Mouse (Mus musculus) heart, embryonic 16.5 days (tissue): ENCODE results near the gene Olfr13. TPM values are rescaled to one million over a fixed set of nuclear protein-coding genes. Genes with fewer than 3 reads are reported as not detected.
"Not testable (repeated sequence)": the region's sequence is repeated elsewhere in the genome, so short reads cannot be mapped to it uniquely, and the experiment has no call there.

Experiments used
- ATAC-seq: fragments of 200-750 bp; cut with Nextera tagmentation; replicated peaks from 2 replicates; pipeline ENCODE4 v1.8.0; 2017; ENCODE audit warnings: moderate number of reproducible peaks; ENCODE audit not compliant: insufficient read depth, low FRiP score; ENCODE audit errors: extremely low read depth
- H3K27ac ChIP-seq: fragments of 300-500 bp; sonication (generic); 2 replicates; pipeline ENCODE4 v1.5.1; 2014; ENCODE audit warnings: mild to moderate bottlenecking, low read length, control low read depth, moderate library complexity
- H3K27me3 ChIP-seq: fragments of 300-500 bp; sonication (generic); 2 replicates; pipeline ENCODE4 v1.6.1; 2014; ENCODE audit warnings: low read length, mixed read lengths; ENCODE audit not compliant: control insufficient read depth, insufficient read depth
- H3K36me3 ChIP-seq: fragments of 300-500 bp; sonication (generic); 2 replicates; pipeline ENCODE4 v1.6.1; 2014; ENCODE audit not compliant: control insufficient read depth, insufficient read depth
- H3K4me1 ChIP-seq: fragments of 300-500 bp; sonication (generic); 2 replicates; pipeline ENCODE4 v1.6.1; 2014; ENCODE audit warnings: low read length, mixed read lengths; ENCODE audit not compliant: control insufficient read depth, insufficient read depth
- H3K4me2 ChIP-seq: fragments of 300-500 bp; sonication (generic); 2 replicates; pipeline ENCODE4 v1.6.1; 2014; ENCODE audit warnings: low read depth, mild to moderate bottlenecking, control low read depth, low read length
- H3K4me3 ChIP-seq: fragments of 300-500 bp; sonication (generic); 2 replicates; pipeline ENCODE4 v1.5.1; 2014; ENCODE audit warnings: mild to moderate bottlenecking, control low read depth, low read length
- H3K9ac ChIP-seq: fragments of 300-500 bp; sonication (generic); 2 replicates; pipeline ENCODE4 v1.6.1; 2014; ENCODE audit warnings: low read length, control low read depth
- H3K9me3 ChIP-seq: fragments of 300-500 bp; sonication (generic); replicated peaks from 2 replicates; pipeline ENCODE4 v1.6.1; 2016; ENCODE audit warnings: low read length; ENCODE audit not compliant: control insufficient read depth
- WGBS: fragments of 180-500 bp; shearing (Covaris S2); extraction: QIAGEN DNeasy Blood & Tissue Kit; methylation state at CpG from one replicate; pipeline ENCODE4 v1.1.7; 2014; 5-methylcytosine and 5-hydroxymethylcytosine counted together
- polyA plus RNA-seq: library from polyadenylated mRNA; unstranded; fragments of >200 nt; fragmentation: Nextera tagmentation; extraction: Ambion mirVana; gene quantifications from 2 replicates; pipeline ENCODE4 v1.2.1, GENCODE M21; 2015

Olfr13 gene
- polyA plus RNA-seq, 1 experiment from 2014 or later: not detected

DNA sequence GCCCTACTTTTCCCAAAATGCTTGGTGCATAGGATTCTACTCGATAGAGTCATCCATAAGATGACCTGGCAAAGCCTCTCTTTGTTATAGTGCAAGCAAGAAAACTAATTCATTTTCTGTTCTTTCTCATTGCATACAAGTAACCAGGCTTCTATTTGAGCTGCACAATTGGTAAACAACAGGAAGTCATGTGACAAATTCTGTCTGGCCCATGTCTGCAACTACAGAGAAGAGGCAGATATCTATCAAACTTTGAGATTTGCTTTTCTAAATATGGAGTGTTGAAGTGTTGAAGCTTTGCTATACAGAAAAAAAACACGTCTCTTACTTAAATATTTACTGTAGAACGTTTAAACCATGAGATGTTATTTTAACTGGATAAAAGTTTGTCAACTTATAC, 26.2 kb downstream of the Olfr13 start:
- H3K27ac ChIP-seq: no peak overlapping the region
- no peaks in the 10 kb centered on the region for H3K36me3 ChIP-seq
- H3K27me3 ChIP-seq: no peaks in the 10 kb centered on the region
- no peaks in the 10 kb centered on the region for H3K4me1 ChIP-seq
- WGBS: 49% methylated on average over 3 of the region's 3 CpGs
- H3K9me3 ChIP-seq: no peaks in the 10 kb centered on the region
- H3K4me3 ChIP-seq: no peak overlapping the region
- H3K4me2 ChIP-seq: no peak overlapping the region
- ATAC-seq: no peak
- H3K9ac ChIP-seq: no peak overlapping the region

DNA sequence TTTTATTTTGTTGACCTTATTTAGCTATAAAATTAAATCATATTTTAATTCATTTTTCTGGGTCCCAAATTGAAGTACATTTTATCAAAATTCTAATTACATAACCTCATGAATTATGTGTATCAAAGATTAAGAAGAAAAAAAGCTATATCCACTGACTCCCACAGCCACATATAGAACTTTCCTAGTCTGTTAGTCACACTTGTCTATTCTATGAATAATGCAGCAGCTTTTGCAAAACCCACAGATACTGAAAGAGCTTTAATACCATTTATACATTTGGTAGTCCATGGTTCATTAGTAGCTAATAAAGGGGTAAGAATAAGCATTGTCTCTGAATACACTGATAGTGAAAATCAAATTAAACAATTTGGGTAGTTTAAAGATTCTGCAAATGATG, 30.8 kb downstream of the Olfr13 start:
- Histone ChIP-seq H3K27me3 (no peaks in the 10 kb centered on the region), H3K4me1 (no peaks in the 10 kb centered on the region), H3K9ac (no peak overlapping the region), H3K4me3 (no peak overlapping the region), H3K4me2 (no peak overlapping the region), H3K27ac (no peak overlapping the region), H3K36me3 (no peaks in the 10 kb centered on the region), H3K9me3 (no peaks in the 10 kb centered on the region)
- no peak for ATAC-seq

DNA sequence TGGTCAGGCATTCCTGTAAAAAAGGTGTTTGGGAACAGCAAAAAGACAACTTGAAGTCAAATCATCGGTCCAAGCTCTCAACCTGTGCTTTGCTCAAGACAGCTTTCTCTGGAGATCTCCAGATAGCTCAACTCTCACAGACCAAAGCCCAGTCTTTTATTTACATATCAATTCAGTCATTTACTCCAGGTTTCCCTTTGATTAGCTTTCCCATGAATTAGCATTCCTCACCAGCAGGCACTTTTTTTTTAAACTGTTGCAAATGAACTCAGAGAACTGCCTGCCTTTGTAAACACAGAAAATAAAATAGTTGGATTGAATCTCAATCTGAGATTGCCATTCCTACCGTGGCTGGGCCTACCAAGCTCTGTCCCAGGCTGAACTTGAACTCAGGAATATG, 33.4 kb downstream of the Olfr13 start:
- H3K9me3 ChIP-seq: no peaks in the 10 kb centered on the region
- H3K27me3 ChIP-seq: no peaks in the 10 kb centered on the region
- H3K36me3 ChIP-seq: no peaks in the 10 kb centered on the region
- H3K4me1 ChIP-seq: no peaks in the 10 kb centered on the region
- H3K27ac ChIP-seq: no peak overlapping the region
- H3K4me2 ChIP-seq: no peak overlapping the region
- no peak for ATAC-seq
- H3K4me3 ChIP-seq: no peak overlapping the region
- 41% methylated on average over 2 of the region's 2 CpGs for WGBS
- H3K9ac ChIP-seq: no peak overlapping the region

DNA sequence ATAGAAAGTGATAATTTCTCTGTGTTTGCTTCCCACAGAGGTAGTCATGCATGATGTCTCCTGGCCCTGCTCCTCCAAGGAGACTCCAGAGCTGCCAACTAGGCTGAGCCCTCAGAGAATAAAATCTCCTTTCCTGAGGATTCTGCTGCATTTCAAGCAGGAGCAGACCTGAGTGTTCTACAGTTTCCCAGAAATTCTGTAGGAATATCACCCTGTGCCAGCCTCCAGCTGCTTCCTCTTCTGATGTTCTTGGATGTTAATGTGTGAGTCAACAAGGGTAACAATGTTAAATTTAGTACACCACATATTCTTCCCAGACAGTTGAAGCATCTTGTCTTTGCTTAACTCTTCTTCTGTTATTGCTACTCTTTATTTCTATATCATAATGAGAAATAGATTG, 40.9 kb downstream of the Olfr13 start, which contains the start of gene Olfr434:
Gene Olfr434 (plus strand): TSS at position 149 of the 400 bp plus-strand sequence.
- H3K4me2 ChIP-seq, H3K4me1 ChIP-seq, H3K9me3 ChIP-seq, H3K27me3 ChIP-seq, H3K36me3 ChIP-seq, H3K27ac ChIP-seq, H3K9ac ChIP-seq, ATAC-seq, H3K4me3 ChIP-seq: not testable (repeated sequence)

Other genes starting within 250 kb of the Olfr13 start
- not detected in 2 replicates for gene Olfr444, start 223.1 kb upstream of the Olfr13 start, polyA plus RNA-seq
- not detected in 2 replicates for gene Olfr441, start 65.8 kb upstream of the Olfr13 start, polyA plus RNA-seq
- not detected in 2 replicates for gene Olfr237-ps1, start 25.6 kb upstream of the Olfr13 start, polyA plus RNA-seq
- gene Olfr437, start 8.9 kb upstream of the Olfr13 start, polyA plus RNA-seq: not detected in 2 replicates
- not detected in 2 replicates for gene Olfr435, start 25.0 kb downstream of the Olfr13 start, polyA plus RNA-seq
- not detected in 2 replicates for gene Olfr434, start 40.9 kb downstream of the Olfr13 start, polyA plus RNA-seq
- gene Olfr47, start 59.4 kb downstream of the Olfr13 start, polyA plus RNA-seq: not detected in 2 replicates
- gene Arhgef5, start 93.4 kb downstream of the Olfr13 start, polyA plus RNA-seq: 7.0 and 8.0 TPM in 2 replicates
- gene Nobox, start 137.4 kb downstream of the Olfr13 start, polyA plus RNA-seq: 0.09 TPM in 1 of 2 replicates, not detected in the other